Comparison of ENCODE assay signal across 8 mouse cellular contexts in the genomic region with DNA sequence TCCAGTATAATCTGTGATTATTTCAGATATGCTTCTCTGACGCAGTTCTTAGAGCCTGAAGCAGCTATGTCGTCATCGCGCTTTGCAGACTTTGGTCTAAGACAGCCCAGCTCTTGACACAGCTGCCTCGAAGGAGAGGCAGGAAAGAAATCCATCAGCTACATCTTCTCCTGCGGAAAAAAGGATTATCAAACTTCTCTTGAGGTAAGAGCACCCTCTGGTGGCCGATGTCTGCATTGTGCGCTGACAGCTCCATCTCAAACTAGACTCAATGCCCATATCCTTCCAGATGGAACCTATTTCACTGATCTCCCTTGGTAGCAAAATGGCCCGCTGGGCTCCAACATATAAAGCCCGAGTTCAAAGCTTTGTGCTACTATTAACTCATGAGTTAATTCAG.
DNase-seq lines count a peak whose midpoint lies in the region; ATAC-seq and TF ChIP-seq lines count a peak whose summit lies in the region.

No protein-coding gene starts in this region.

- no peaks in the 10 kb centered on the region for H3K4me1 ChIP-seq in ES-E14 (ENCODE audit: control insufficient read depth in 2 of 2, insufficient read depth in 2 of 2, low read length in 2 of 2, poor library complexity in 1 of 2)
- no peaks in the 10 kb centered on the region for H3K4me1 ChIP-seq in forebrain, embryonic 13.5 days
- no peaks in the 10 kb centered on the region for H3K4me1 ChIP-seq in heart, postnatal 0 days (ENCODE audit: control insufficient read depth, insufficient read depth)
- no peaks in the 10 kb centered on the region for H3K4me1 ChIP-seq in lung, embryonic 14.5 days (ENCODE audit: insufficient read depth)

- no peak overlapping the region for H3K4me3 ChIP-seq in ES-E14 (ENCODE audit: insufficient read depth in 1 of 2, low read depth in 1 of 2, low read length in 2 of 2, poor library complexity in 1 of 2, severe bottlenecking in 1 of 2)
- no peak overlapping the region for H3K4me3 ChIP-seq in forebrain, embryonic 13.5 days
- no peak overlapping the region for H3K4me3 ChIP-seq in heart, postnatal 0 days (ENCODE audit: low read depth, low read length)
- H3K4me3 ChIP-seq in lung, embryonic 14.5 days (ENCODE audit: low read depth, low read length), result no peak overlapping the region

- in situ Hi-C loops in ES-E14 (cut with MboI; ENCODE audit: low sequenced_read_pairs in 2 of 2, unreplicated experiment in 2 of 2), result loop anchor here in 1 of 2 experiments (5.0 to 10.0 kb wide), 2 partner anchors 190 to 463 kb away; no protein-coding TSS in a partner anchor

- H3K27ac ChIP-seq in ES-E14 (ENCODE audit: insufficient read depth, low read depth, low read length, poor library complexity, severe bottlenecking), result no peak overlapping the region
- H3K27ac ChIP-seq in forebrain, embryonic 13.5 days, result no peak overlapping the region
- H3K27ac ChIP-seq in heart, postnatal 0 days (ENCODE audit: low read depth), result no peak overlapping the region
- no peak overlapping the region for H3K27ac ChIP-seq in lung, embryonic 14.5 days (ENCODE audit: low read depth)

- DNase-seq in ES-E14 (ENCODE audit: low read depth, low spot score), result peak; percentile 60
- peak; percentile 20 for DNase-seq in c-Kit-positive CD71-positive TER-119-negative erythroid progenitor cells, embryonic 14.5 days (ENCODE audit: low read depth)
- peak; percentile 75 for DNase-seq in heart, postnatal 0 days (ENCODE audit: low spot score)
- peak; percentile 28 for DNase-seq in large intestine, adult 2 months (ENCODE audit: low read depth, low spot score)
- peak; percentile 93 for DNase-seq in lung, embryonic 14.5 days
- peak; percentile 74 for DNase-seq in ovary, postnatal 14 days (ENCODE audit: low spot score)
- DNase-seq in urinary bladder, adult 2 months (ENCODE audit: low spot score), result peak; percentile 44

- no peaks in the 10 kb centered on the region for H3K9me3 ChIP-seq in ES-E14 (ENCODE audit: control insufficient read depth, insufficient read depth, low read depth, low read length)
- peaks cover 7% of the 10 kb centered on the region; the same call in 1 of the 2 replicates for H3K9me3 ChIP-seq in forebrain, embryonic 13.5 days (replicated peaks)
- no peaks in the 10 kb centered on the region for H3K9me3 ChIP-seq in heart, postnatal 0 days (replicated peaks; ENCODE audit: control insufficient read depth, low read length)
- no peaks in the 10 kb centered on the region for H3K9me3 ChIP-seq in lung, embryonic 14.5 days (ENCODE audit: low read depth, low read length)

- no peak overlapping the region for H3K9ac ChIP-seq in ES-E14 (ENCODE audit: insufficient read depth, low read depth, low read length, poor library complexity, severe bottlenecking)
- H3K9ac ChIP-seq in forebrain, embryonic 13.5 days, result no peak overlapping the region
- no peak overlapping the region for H3K9ac ChIP-seq in heart, postnatal 0 days (replicated peaks; ENCODE audit: low read depth, low read length)
- H3K9ac ChIP-seq in lung, embryonic 14.5 days, result no peak overlapping the region

- peak; percentile 89 for ATAC-seq in forebrain, embryonic 13.5 days
- ATAC-seq in heart, postnatal 0 days (ENCODE audit: insufficient read depth, low read depth), result no peak
- ATAC-seq in lung, embryonic 14.5 days (ENCODE audit: insufficient read depth), result peak; percentile 83

- no peaks in the 10 kb centered on the region for H3K36me3 ChIP-seq in ES-E14 (ENCODE audit: control insufficient read depth, insufficient read depth, low read length, poor library complexity, severe bottlenecking)
- no peaks in the 10 kb centered on the region for H3K36me3 ChIP-seq in forebrain, embryonic 13.5 days (ENCODE audit: poor library complexity, severe bottlenecking)
- no peaks in the 10 kb centered on the region for H3K36me3 ChIP-seq in heart, postnatal 0 days (replicated peaks; ENCODE audit: control insufficient read depth, insufficient read depth, low read length)
- no peaks in the 10 kb centered on the region for H3K36me3 ChIP-seq in lung, embryonic 14.5 days (ENCODE audit: insufficient read depth)

- no peaks in the 10 kb centered on the region for H3K27me3 ChIP-seq in forebrain, embryonic 13.5 days
- no peaks in the 10 kb centered on the region for H3K27me3 ChIP-seq in heart, postnatal 0 days (ENCODE audit: control insufficient read depth, insufficient read depth, low read length)
- H3K27me3 ChIP-seq in lung, embryonic 14.5 days (ENCODE audit: insufficient read depth, low read length), result no peaks in the 10 kb centered on the region

- peak overlapping the region; percentile 32 for H3K4me2 ChIP-seq in forebrain, embryonic 13.5 days
- H3K4me2 ChIP-seq in heart, postnatal 0 days (ENCODE audit: low read depth, low read length), result peak overlapping the region; percentile 32
- peak overlapping the region; percentile 48; the same call in 1 of the 2 replicates for H3K4me2 ChIP-seq in lung, embryonic 14.5 days

- TF ChIP-seq EP300 in heart, postnatal 0 days (IDR thresholded peaks at IDR 0.05; ENCODE audit: low read depth), result no peak

- TF ChIP-seq CTCF in heart, postnatal 0 days (IDR thresholded peaks at IDR 0.05; ENCODE audit: low read depth), result peak; percentile 91
- peak; percentile 89 for TF ChIP-seq CTCF in lung, embryonic 14.5 days (IDR thresholded peaks at IDR 0.05; ENCODE audit: low read depth)

- WGBS in forebrain, embryonic 13.5 days, result 9% methylated on average over 10 of the region's 10 CpGs
- 8% methylated on average over 10 of the region's 10 CpGs for WGBS in heart, postnatal 0 days
- 9% methylated on average over 10 of the region's 10 CpGs for WGBS in large intestine, adult 2 months
- 10% methylated on average over 10 of the region's 10 CpGs for WGBS in lung, embryonic 14.5 days

TF ChIP-seq in ES-E14, 5 proteins besides CTCF, POLR2A, EP300 and RAD21:
- TF ChIP-seq HCFC1 (IDR thresholded peaks at IDR 0.05; ENCODE audit: borderline replicate concordance, insufficient read depth, low read length) (no peak), ZNF384 (IDR thresholded peaks at IDR 0.05; ENCODE audit: low read depth, low read length) (no peak), ZC3H11A (IDR thresholded peaks at IDR 0.05; ENCODE audit: borderline replicate concordance, low read depth, low read length) (peak; percentile 61; the same call in 1 of the 2 replicates), MAFK (IDR thresholded peaks at IDR 0.05; ENCODE audit: insufficient read depth, low read depth, low read length) (no peak)

Comparison
In these comparisons a context has a peak if more than half of its experiments do, and no peak if none do; other contexts are left out.
1. DNase-seq: peak in every context shown above with its lines; median percentile 93 in lung, embryonic 14.5 days; 75 in heart, postnatal 0 days; 74 in ovary, postnatal 14 days; 60 in ES-E14; 44 in urinary bladder, adult 2 months; 28 in large intestine, adult 2 months; 20 in c-Kit-positive CD71-positive TER-119-negative erythroid progenitor cells, embryonic 14.5 days.